Mouse (Mus musculus) forebrain, embryonic 11.5 days (tissue): ENCODE results near the gene Gm9048. TPM values are rescaled to one million over a fixed set of nuclear protein-coding genes. Genes with fewer than 3 reads are reported as not detected.
"Not testable (repeated sequence)": the region's sequence is repeated elsewhere in the genome, so short reads cannot be mapped to it uniquely, and the experiment has no call there.

ENCODE experiments used
- ATAC-seq: fragments of 200-750 bp; cut with Nextera tagmentation; replicated peaks from 2 replicates; pipeline ENCODE4 v1.8.0; 2017; ENCODE audit warnings: moderate TSS enrichment; ENCODE audit not compliant: low FRiP score
- DNase-seq: peaks from one replicate; pipeline ENCODE4 v3.0.0-alpha.2; 2017; ENCODE audit warnings: low spot score
- H3K27ac ChIP-seq: fragments of 300-500 bp; sonication (generic); 2 replicates; pipeline ENCODE4 v1.5.1; 2014; ENCODE audit warnings: low read depth, low read length
- H3K27me3 ChIP-seq: fragments of 300-500 bp; sonication (generic); 2 replicates; pipeline ENCODE4 v1.6.1; 2014; ENCODE audit warnings: mild to moderate bottlenecking, low read length, mixed read lengths; ENCODE audit not compliant: control insufficient read depth, insufficient read depth
- H3K36me3 ChIP-seq: fragments of 300-500 bp; sonication (generic); 2 replicates; pipeline ENCODE4 v1.6.1; 2014; ENCODE audit warnings: mild to moderate bottlenecking, low read length, moderate library complexity, mixed read lengths; ENCODE audit not compliant: control insufficient read depth, insufficient read depth
- H3K4me1 ChIP-seq: fragments of 300-500 bp; sonication (generic); replicated peaks from 2 replicates; pipeline ENCODE4 v1.6.1; 2014; ENCODE audit warnings: low read length, mixed read lengths; ENCODE audit not compliant: control insufficient read depth, insufficient read depth
- H3K4me2 ChIP-seq: fragments of 300-500 bp; sonication (generic); 2 replicates; pipeline ENCODE4 v1.6.1; 2014; ENCODE audit warnings: low read depth, mild to moderate bottlenecking, low read length, moderate library complexity, mixed read lengths; ENCODE audit not compliant: severe bottlenecking
- H3K4me3 ChIP-seq: fragments of 300-500 bp; sonication (generic); 2 replicates; pipeline ENCODE4 v1.5.1; 2014; ENCODE audit warnings: low read depth, low read length
- H3K9ac ChIP-seq: fragments of 300-500 bp; sonication (generic); 2 replicates; pipeline ENCODE4 v1.6.1; 2014; ENCODE audit warnings: low read length
- H3K9me3 ChIP-seq: fragments of 300-500 bp; sonication (generic); 2 replicates; pipeline ENCODE4 v1.6.1; 2016; ENCODE audit warnings: low read length, mixed read lengths; ENCODE audit not compliant: control insufficient read depth
- WGBS: fragments of 180-500 bp; shearing (Covaris S2); extraction: QIAGEN DNeasy Blood & Tissue Kit; methylation state at CpG from one replicate; pipeline ENCODE4 v1.1.7; 2014; 5-methylcytosine and 5-hydroxymethylcytosine counted together
- polyA plus RNA-seq: library from polyadenylated mRNA; unstranded; fragments of >200 nt; fragmentation: Nextera tagmentation; extraction: Ambion mirVana; gene quantifications from 2 replicates; pipeline ENCODE4 v1.2.1, GENCODE M21; 2014

The Gm9048 gene
- polyA plus RNA-seq, 1 experiment from 2014 or later: not detected

DNA sequence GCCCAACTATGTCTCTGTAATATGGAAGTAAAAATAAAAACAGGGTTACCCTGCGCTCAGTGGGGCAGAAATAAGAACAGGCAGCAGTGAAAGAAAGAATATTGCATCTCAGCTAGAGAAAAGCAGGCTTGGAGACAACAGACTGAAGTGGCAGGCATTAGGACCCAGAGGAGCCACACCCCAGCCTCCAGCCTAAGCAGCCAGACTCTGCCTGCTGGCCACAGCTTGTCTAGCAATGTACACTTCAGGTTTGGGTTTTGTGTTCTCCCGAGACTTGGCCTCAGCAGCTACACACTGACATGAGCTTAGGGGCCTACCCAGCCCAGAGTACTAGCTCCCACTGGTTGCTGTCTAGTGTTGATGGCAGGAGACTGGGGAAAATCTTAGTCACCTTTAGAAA, 46.3 kb downstream of the Gm9048 start:
- H3K4me1 ChIP-seq, H3K4me3 ChIP-seq, H3K27me3 ChIP-seq, H3K9me3 ChIP-seq, DNase-seq, H3K27ac ChIP-seq, H3K36me3 ChIP-seq, H3K4me2 ChIP-seq, H3K9ac ChIP-seq: not testable (repeated sequence)
- 0 out of 2 replicates have a peak, but pooled peaks have one; percentile 42 for ATAC-seq
- 44% methylated on average over 2 of the region's 2 CpGs for WGBS

Other genes starting within 250 kb of the Gm9048 start
- gene Mdm1, start 206.9 kb downstream of the Gm9048 start, polyA plus RNA-seq: 61.8 and 67.1 TPM in 2 replicates
- 0.24 TPM in 1 of 2 replicates, not detected in the other for gene Il22, start 143.7 kb downstream of the Gm9048 start, polyA plus RNA-seq
- not detected in 2 replicates for gene Gm32717, start 107.9 kb downstream of the Gm9048 start, polyA plus RNA-seq
- gene Gm32802, start 90.0 kb downstream of the Gm9048 start, polyA plus RNA-seq: not detected in 2 replicates
- gene Iltifb, start 53.6 kb downstream of the Gm9048 start, polyA plus RNA-seq: not detected in 2 replicates
- gene Gm9040, start 21.7 kb downstream of the Gm9048 start, polyA plus RNA-seq: not detected in 2 replicates
- not detected in 2 replicates for gene Gm9044, start 16.3 kb downstream of the Gm9048 start, polyA plus RNA-seq
- not detected in 2 replicates for gene Gm9045, start 10.8 kb downstream of the Gm9048 start, polyA plus RNA-seq
- not detected in 2 replicates for gene Gm9046, start 5.4 kb downstream of the Gm9048 start, polyA plus RNA-seq
- gene Gm9049, start 5.4 kb upstream of the Gm9048 start, polyA plus RNA-seq: not detected in 2 replicates
- gene Ifng, start 92.4 kb upstream of the Gm9048 start, polyA plus RNA-seq: not detected in 2 replicates